Mouse (Mus musculus) lung, postnatal 4 days (tissue): ENCODE measurements around the gene Tnk2.

Experiments used
- DNase-seq, 2 experiments: peaks; one replicate each; pipeline ENCODE4 v3.0.0; 2021

Gene Tnk2

DNA sequence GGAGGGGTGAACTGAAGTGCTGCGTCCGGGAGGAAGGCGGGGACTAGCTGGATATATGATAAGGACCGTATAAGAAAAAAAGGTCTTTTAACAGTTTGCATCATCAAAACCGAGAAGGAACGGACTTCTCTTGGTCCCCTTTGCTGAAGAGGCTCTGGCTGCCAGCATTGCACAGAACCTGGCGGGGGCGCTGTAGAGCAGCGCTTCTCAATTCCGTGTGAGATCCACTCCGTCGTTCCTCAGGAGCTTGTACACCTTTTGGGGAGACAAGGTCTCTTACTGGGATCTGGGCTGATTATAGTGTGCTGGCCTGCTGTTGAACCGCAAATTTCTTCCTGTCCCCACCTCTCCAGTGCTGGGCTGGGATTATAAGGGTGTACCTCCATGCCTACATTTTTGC, 71.7 kb downstream of the Tnk2 start:
- peak; percentile 48 for DNase-seq

DNA sequence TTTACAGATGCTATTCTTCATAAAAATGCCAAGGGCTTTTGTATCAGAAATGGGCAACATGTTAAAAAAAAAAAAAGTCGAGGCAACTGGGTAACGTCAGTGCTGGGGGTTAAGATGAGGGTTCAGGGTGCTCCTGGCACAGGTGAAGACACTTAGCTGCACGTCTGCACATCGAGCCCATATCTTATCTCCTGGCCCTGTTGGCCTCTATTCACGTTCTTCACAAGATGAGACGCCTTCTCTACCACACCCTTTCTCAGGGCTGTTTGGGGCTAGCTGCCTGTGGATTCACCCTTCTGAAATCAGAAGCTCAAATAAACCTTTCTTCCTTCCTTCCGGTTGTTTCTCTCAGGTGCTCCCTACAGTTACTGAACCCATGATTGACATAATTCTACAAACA, 79.5 kb downstream of the Tnk2 start:
- DNase-seq = no peak

DNA sequence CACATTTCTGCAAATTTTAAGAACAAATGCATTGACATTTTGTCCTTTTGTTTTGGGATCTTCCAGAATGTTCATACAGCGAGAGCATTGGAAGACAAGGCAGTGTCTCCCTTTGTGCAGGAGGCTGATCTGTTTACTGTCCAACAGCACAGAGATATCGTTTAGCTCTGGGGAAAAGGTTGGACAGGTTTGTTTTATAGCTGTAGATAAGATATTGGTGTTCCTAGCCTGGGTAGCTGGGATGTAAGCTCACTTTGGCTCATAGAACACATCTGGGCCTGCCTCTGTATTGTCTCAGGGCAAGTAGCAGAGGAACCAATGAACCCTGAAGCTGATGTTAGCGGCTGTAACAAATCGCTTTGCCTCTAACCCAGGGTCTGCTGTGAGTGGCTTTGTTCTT, 80.1 kb downstream of the Tnk2 start:
- no peak for DNase-seq

DNA sequence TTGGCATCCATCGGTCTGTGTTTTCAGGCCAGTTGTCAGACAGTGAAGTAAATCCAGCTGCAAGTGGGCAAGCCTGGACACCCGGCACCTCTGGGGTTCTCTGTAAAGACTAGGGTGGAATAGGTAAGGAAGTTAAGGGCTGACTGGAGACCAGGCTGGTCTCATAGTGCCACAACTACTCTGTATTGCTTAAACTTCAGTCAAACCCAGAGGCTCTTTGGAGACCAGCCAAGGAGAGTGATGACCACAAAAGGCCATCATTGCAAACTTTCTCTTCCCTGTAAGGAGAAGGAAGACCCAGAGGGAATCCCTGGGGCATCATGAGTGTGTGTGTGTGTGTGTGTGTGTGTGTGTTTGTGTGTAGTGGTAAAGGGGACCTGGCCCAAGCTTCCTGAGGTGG, 80.6 kb downstream of the Tnk2 start:
- no peak for DNase-seq

DNA sequence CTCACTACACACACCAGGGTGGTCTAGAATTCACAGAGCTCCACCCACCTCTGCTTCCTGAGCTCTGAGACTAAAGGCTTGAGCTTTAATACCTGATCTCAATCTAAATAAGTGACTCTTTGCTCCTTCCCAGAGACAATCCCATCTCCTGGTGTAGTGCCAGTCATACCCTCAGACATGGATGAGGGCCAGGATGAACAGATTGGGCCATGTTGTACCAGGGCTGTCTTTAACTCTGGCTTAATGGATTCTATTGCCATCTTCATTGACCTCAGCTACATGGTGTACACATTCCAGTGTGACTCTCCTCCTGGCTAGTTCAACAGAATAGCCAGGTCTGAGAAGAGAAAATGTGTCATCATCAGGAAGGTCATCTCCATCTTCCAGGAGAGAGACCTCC, 82.8 kb downstream of the Tnk2 start:
- no peak for DNase-seq

DNA sequence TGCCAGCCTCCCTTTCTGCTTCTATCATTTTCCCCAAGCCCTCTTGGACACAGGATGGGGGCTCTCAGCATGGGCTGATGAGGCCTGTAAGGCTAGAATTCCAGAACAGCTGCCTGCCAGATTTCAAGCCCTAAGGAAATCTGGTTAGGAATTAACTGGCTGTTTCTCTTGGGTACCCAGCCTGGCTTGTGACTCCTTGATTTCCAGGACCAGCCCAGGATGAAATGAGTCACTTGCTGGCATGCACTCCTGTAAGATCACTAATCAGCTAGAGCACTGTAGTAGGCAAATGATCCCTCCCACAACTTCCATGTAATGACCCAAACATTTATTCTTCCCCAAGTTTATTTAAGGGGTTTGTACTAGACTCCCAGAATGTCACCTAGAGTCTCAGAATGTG, 84.6 kb downstream of the Tnk2 start:
- no peak for DNase-seq

DNA sequence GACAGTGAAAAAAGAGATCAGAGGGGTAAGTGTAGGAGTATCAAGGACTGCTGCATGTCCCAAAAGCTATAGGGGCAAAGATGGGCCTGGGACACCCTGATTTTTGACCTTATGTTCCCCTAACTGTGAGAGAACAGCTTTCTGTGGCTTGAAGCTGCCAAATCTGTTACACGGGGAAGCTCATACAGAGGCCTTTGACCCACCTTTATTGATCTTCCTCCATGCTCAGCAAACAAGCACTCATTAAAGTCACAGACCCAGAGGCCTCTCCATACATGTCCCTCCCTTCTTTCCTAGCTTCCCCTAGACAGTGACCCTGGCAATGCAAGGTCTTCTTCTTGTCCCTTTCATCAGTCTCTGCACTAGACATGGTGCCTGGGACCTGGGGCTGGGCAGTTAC, 85.1 kb downstream of the Tnk2 start:
- DNase-seq = no peak
